Mouse (Mus musculus): ENCODE results near the gene Rsph9.

The Rsph9 gene

GRCm38 (mm10) chr17:46102608-46103159 lies 41.3 kb downstream of the Rsph9 start:
- DNase-seq (ENCODE audit: low read depth, low spot score), result no peak

- no peak for DNase-seq (ENCODE audit: low read depth, low spot score)
Measured at GRCm38 (mm10) chr17:46101906-46102305, 42.1 kb downstream of the Rsph9 start.

GRCm38 (mm10) chr17:46098525-46098924 lies 45.5 kb downstream of the Rsph9 start:
- DNase-seq (ENCODE audit: low read depth, low spot score), result no peak

- no peak for DNase-seq (ENCODE audit: low read depth, low spot score)
Measured at GRCm38 (mm10) chr17:46091899-46092298, 52.1 kb downstream of the Rsph9 start.

- no peak for DNase-seq (ENCODE audit: low read depth, low spot score)
Measured at GRCm38 (mm10) chr17:46091351-46091750, 52.7 kb downstream of the Rsph9 start.

GRCm38 (mm10) chr17:46086341-46086870 lies 57.6 kb downstream of the Rsph9 start:
- no peak for DNase-seq (ENCODE audit: low read depth, low spot score)

GRCm38 (mm10) chr17:46084091-46084501 lies 59.9 kb downstream of the Rsph9 start:
- DNase-seq (ENCODE audit: low read depth, low spot score), result peak; percentile 9

- no peak for DNase-seq (ENCODE audit: low read depth, low spot score)
Measured at GRCm38 (mm10) chr17:46083381-46083780, 60.6 kb downstream of the Rsph9 start.

GRCm38 (mm10) chr17:46081657-46082056 lies 62.4 kb downstream of the Rsph9 start:
- DNase-seq (ENCODE audit: low read depth, low spot score), result no peak

- DNase-seq (ENCODE audit: low read depth, low spot score), result no peak
Measured at GRCm38 (mm10) chr17:46081042-46081441, 63.0 kb downstream of the Rsph9 start.

- no peak for DNase-seq (ENCODE audit: low read depth, low spot score)
Measured at GRCm38 (mm10) chr17:46080388-46080787, 63.6 kb downstream of the Rsph9 start.

GRCm38 (mm10) chr17:46079037-46079436 lies 65.0 kb downstream of the Rsph9 start:
- DNase-seq (ENCODE audit: low read depth, low spot score), result no peak

GRCm38 (mm10) chr17:46077921-46078534 lies 66.0 kb downstream of the Rsph9 start:
- no peak for DNase-seq (ENCODE audit: low read depth, low spot score)

GRCm38 (mm10) chr17:46076260-46076551 lies 67.8 kb downstream of the Rsph9 start:
- no peak for DNase-seq (ENCODE audit: low read depth, low spot score)

GRCm38 (mm10) chr17:46075551-46076259 lies 68.3 kb downstream of the Rsph9 start:
- DNase-seq (ENCODE audit: low read depth, low spot score), result no peak

- DNase-seq (ENCODE audit: low read depth, low spot score), result no peak
Measured at GRCm38 (mm10) chr17:46075116-46075485, 68.9 kb downstream of the Rsph9 start.

GRCm38 (mm10) chr17:46074398-46075115 lies 69.5 kb downstream of the Rsph9 start:
- no peak for DNase-seq (ENCODE audit: low read depth, low spot score)

- DNase-seq (ENCODE audit: low read depth, low spot score), result no peak
Measured at GRCm38 (mm10) chr17:46073730-46074301, 70.2 kb downstream of the Rsph9 start.
